Mouse (Mus musculus) hindbrain, embryonic 11.5 days (tissue): ENCODE measurements around the gene Wwox. TPM values are rescaled to one million over a fixed set of nuclear protein-coding genes. Genes with fewer than 3 reads are reported as not detected.

Source experiments
- ATAC-seq: fragments of 200-750 bp; cut with Nextera tagmentation; 2 replicates; pipeline ENCODE4 v1.8.0; 2017; ENCODE audit warnings: mild to moderate bottlenecking, moderate TSS enrichment, moderate library complexity; ENCODE audit not compliant: low FRiP score
- DNase-seq: peaks from one replicate; pipeline ENCODE4 v3.0.0-alpha.2; 2015; ENCODE audit warnings: low spot score
- H3K27ac ChIP-seq: fragments of 300-500 bp; sonication (generic); 2 replicates; pipeline ENCODE4 v1.5.1; 2014; ENCODE audit warnings: mild to moderate bottlenecking, low read depth, low read length
- H3K27me3 ChIP-seq: fragments of 300-500 bp; sonication (generic); 2 replicates; pipeline ENCODE4 v1.6.1; 2014; ENCODE audit warnings: mild to moderate bottlenecking, low read length, moderate library complexity, mixed read lengths; ENCODE audit not compliant: control insufficient read depth, insufficient read depth
- H3K36me3 ChIP-seq: fragments of 300-500 bp; sonication (generic); 2 replicates; pipeline ENCODE4 v1.6.1; 2014; ENCODE audit warnings: mild to moderate bottlenecking, low read length, moderate library complexity, mixed read lengths; ENCODE audit not compliant: control insufficient read depth, insufficient read depth
- H3K4me1 ChIP-seq: fragments of 300-500 bp; sonication (generic); replicated peaks from 2 replicates; pipeline ENCODE4 v1.6.1; 2014; ENCODE audit warnings: low read length, mixed read lengths; ENCODE audit not compliant: control insufficient read depth, insufficient read depth
- H3K4me2 ChIP-seq: fragments of 300-500 bp; sonication (generic); replicated peaks from 2 replicates; pipeline ENCODE4 v1.6.1; 2014; ENCODE audit warnings: mild to moderate bottlenecking, low read depth, low read length
- H3K4me3 ChIP-seq: fragments of 300-500 bp; sonication (generic); 2 replicates; pipeline ENCODE4 v1.5.1; 2014; ENCODE audit warnings: low read depth, low read length
- H3K9ac ChIP-seq: fragments of 300-500 bp; sonication (generic); 2 replicates; pipeline ENCODE4 v1.6.1; 2014; ENCODE audit warnings: low read depth, low read length
- H3K9me3 ChIP-seq: fragments of 300-500 bp; sonication (generic); 2 replicates; pipeline ENCODE4 v1.6.1; 2016; ENCODE audit warnings: low read length; ENCODE audit not compliant: control insufficient read depth
- WGBS: fragments of 180-500 bp; shearing (Covaris S2); extraction: QIAGEN DNeasy Blood & Tissue Kit; methylation state at CpG from one replicate; pipeline ENCODE4 v1.1.7; 2014; 5-methylcytosine and 5-hydroxymethylcytosine counted together
- polyA plus RNA-seq: library from polyadenylated mRNA; unstranded; fragments of >200 nt; fragmentation: Nextera tagmentation; extraction: Ambion mirVana; gene quantifications from 2 replicates; pipeline ENCODE4 v1.2.1, GENCODE M21; 2014

The Wwox gene
- polyA plus RNA-seq, 1 experiment from 2014 or later, result 14.1 TPM

- ATAC-seq, result no peak
- WGBS, result 68% methylated on average over 13 of the region's 13 CpGs
- Histone ChIP-seq H3K27ac (no peak overlapping the region), H3K27me3 (no peaks in the 10 kb centered on the region), H3K4me2 (no peak overlapping the region), H3K9ac (no peak overlapping the region), H3K9me3 (no peaks in the 10 kb centered on the region), H3K4me3 (no peak overlapping the region), H3K4me1 (no peaks in the 10 kb centered on the region), H3K36me3 (no peaks in the 10 kb centered on the region)
- peak; percentile 31 for DNase-seq
These were observed 276.0 kb downstream of the Wwox start for GRCm38 (mm10) chr8:114715318-114716070.

- H3K27ac ChIP-seq, result no peak overlapping the region
These were observed 277.2 kb downstream of the Wwox start for GRCm38 (mm10) chr8:114716546-114717255.

DNA sequence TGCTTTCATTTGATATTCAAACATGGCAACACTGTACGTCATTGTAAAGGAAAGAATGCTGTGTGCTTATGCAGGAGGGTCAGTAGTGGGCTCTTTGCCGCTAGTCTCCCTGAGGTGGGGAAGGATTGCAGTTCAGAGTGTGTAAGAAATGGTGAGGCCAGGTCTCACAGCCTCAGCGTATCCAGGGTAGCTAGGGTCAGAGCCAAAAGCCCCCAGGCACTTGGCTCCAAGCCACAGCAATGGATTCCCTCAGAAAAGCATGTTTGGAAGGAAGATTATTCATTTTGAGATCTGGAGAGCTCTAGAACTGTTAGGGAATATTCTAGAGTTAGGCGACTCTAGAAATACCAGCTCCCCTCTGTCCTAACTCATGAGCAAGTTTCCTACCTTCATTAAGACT is 279.4 kb downstream of the Wwox start:
- Histone ChIP-seq H3K9ac (no peak overlapping the region), H3K27me3 (no peaks in the 10 kb centered on the region), H3K36me3 (no peaks in the 10 kb centered on the region), H3K4me3 (no peak overlapping the region), H3K4me2 (no peak overlapping the region), H3K9me3 (no peaks in the 10 kb centered on the region), H3K27ac (no peak overlapping the region), H3K4me1 (no peaks in the 10 kb centered on the region)
- DNase-seq, result no peak
- 76% methylated on average over 4 of the region's 4 CpGs for WGBS
- no peak for ATAC-seq

More at GRCm38 (mm10) chr8:114716546-114717255, 277.2 kb downstream of the Wwox start:
- 72% methylated on average over 14 of the region's 14 CpGs for WGBS
- H3K27me3 ChIP-seq, result no peaks in the 10 kb centered on the region
- H3K9ac ChIP-seq, result no peak overlapping the region
- no peaks in the 10 kb centered on the region for H3K4me1 ChIP-seq
- no peak overlapping the region for H3K4me3 ChIP-seq
- DNase-seq (no peak), ATAC-seq (no peak)
- no peaks in the 10 kb centered on the region for H3K36me3 ChIP-seq
- no peaks in the 10 kb centered on the region for H3K9me3 ChIP-seq
- no peak overlapping the region for H3K4me2 ChIP-seq

DNA sequence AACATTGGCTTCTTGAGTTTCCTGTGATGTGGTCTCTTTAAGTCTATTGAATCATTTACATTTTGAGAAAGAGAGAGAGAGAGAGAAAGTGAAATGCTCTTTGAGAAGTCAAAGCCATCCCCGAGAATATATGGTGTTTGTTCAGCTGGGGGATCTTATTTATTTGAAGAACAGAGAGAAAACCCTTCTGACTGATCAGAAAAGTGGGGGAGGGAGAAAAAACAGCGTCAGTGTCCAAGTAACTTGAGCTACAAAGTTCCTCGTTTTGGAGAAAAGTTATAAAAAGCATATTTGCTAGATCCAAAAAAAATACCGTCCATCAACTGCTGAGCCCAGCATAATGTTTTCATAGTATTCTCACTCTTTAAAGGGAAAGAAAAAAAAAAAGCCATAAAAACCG is 283.2 kb downstream of the Wwox start:
- Histone ChIP-seq H3K4me3 (no peak overlapping the region), H3K36me3 (no peaks in the 10 kb centered on the region), H3K27me3 (no peaks in the 10 kb centered on the region), H3K4me2 (no peak overlapping the region), H3K4me1 (no peaks in the 10 kb centered on the region), H3K27ac (no peak overlapping the region), H3K9ac (no peak overlapping the region), H3K9me3 (no peaks in the 10 kb centered on the region)
- WGBS, result 73% methylated on average over 5 of the region's 5 CpGs
- DNase-seq (no peak), ATAC-seq (no peak)

DNA sequence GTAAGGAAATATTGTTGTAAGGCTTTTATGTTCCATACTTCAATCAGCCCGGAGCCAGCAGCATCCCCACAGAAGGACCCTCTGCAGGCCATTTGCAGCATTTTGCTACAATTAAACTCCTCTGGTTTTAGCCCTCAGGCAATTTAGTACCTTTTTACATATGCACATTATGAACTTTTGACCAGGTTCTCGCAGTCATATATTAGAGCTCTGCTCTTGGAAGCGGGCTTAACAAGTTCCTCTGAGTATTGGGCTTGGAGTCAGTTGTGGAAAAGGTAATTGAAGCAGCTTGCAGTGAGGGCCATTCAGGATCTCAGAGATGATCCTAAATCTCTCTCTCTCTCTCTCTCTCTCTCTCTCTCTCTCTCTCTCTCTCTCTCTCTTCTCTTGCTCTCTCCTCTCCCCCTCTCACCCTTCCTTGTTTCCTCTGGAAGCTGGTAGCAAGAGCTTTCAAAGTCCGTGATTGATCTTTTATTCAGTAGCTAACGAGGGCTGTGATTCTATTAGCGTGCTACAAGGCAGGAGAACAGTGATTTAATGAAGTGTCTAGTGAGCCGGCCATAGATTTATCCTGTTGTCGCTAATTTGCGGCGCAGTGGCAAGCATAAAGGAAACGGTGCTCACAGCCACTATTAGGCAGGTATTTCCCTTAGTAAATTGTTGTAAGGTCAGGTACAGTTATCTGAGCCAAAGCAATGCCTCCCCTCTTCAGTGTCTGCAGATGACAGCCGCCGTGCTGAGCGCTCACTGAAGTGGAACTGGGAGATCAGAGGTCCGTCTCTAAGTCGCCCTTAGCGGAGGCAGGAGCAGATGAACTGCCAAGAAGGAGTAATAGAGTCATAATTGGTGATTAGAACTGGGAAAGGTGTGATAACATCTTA is 292.0 kb downstream of the Wwox start:
- ATAC-seq (peak; percentile 33; the same call in 1 of the 2 replicates), DNase-seq (no peak)
- Histone ChIP-seq H3K4me2 (no peak overlapping the region), H3K4me3 (no peak overlapping the region), H3K4me1 (no peaks in the 10 kb centered on the region), H3K27ac (no peak overlapping the region), H3K27me3 (no peaks in the 10 kb centered on the region), H3K36me3 (no peaks in the 10 kb centered on the region), H3K9ac (no peak overlapping the region), H3K9me3 (no peaks in the 10 kb centered on the region)
- 55% methylated on average over 17 of the region's 17 CpGs for WGBS

GRCm38 (mm10) chr8:114743185-114743915 is 303.9 kb downstream of the Wwox start:
- ATAC-seq, result no peak
- H3K9ac ChIP-seq, result no peak overlapping the region
- H3K27me3 ChIP-seq, result no peaks in the 10 kb centered on the region
- no peak overlapping the region for H3K27ac ChIP-seq
- peaks cover 3% of the 10 kb centered on the region for H3K9me3 ChIP-seq
- no peak overlapping the region for H3K4me2 ChIP-seq
- DNase-seq, result no peak
- WGBS, result 83% methylated on average over 12 of the region's 12 CpGs
- H3K36me3 ChIP-seq, result no peaks in the 10 kb centered on the region
- H3K4me1 ChIP-seq, result no peaks in the 10 kb centered on the region
- no peak overlapping the region for H3K4me3 ChIP-seq

- H3K27ac ChIP-seq, result no peak overlapping the region
- no peak for ATAC-seq
- DNase-seq, result no peak
- H3K4me3 ChIP-seq, result no peak overlapping the region
- H3K4me1 ChIP-seq, result no peaks in the 10 kb centered on the region
- H3K36me3 ChIP-seq, result no peaks in the 10 kb centered on the region
- H3K4me2 ChIP-seq, result no peak overlapping the region
- H3K27me3 ChIP-seq, result no peaks in the 10 kb centered on the region
- no peaks in the 10 kb centered on the region for H3K9me3 ChIP-seq
- WGBS, result 51% methylated on average over 2 of the region's 2 CpGs
- H3K9ac ChIP-seq, result no peak overlapping the region
These were observed 306.9 kb downstream of the Wwox start for GRCm38 (mm10) chr8:114746373-114746772.
